Mouse (Mus musculus) urinary bladder, adult 18-20 months (tissue): ENCODE measurements around the gene Srgap2.
A peak's percentile ranks its signal among the peaks of the same experiment; 100 is the strongest.

Experiments
- DNase-seq, 2 experiments: peaks; one replicate each; pipeline ENCODE4 v3.0.0; 2022; ENCODE audit warnings: low spot score in 2 of 2, mixed read lengths in 2 of 2

Gene Srgap2

DNA sequence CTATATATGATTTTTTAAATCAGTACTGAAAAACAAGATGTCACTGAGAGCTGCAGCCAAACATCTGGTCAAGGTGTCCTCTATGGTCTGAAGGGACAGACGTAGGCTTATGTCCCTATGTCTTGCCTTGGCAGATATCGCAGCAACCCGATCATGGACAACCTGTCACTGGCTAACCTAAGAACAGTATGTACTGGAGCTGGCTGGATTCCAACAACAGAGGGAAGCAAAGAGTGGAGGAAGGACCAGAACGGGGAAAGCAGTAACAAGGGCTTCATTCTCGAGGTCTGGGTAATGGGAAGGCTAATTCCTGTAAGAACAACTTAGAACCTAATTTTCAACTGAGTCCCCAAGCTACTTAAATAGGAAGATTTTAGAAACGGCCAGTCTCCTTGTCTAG lies 238.2 kb downstream of the Srgap2 start:
- no peak for DNase-seq

DNA sequence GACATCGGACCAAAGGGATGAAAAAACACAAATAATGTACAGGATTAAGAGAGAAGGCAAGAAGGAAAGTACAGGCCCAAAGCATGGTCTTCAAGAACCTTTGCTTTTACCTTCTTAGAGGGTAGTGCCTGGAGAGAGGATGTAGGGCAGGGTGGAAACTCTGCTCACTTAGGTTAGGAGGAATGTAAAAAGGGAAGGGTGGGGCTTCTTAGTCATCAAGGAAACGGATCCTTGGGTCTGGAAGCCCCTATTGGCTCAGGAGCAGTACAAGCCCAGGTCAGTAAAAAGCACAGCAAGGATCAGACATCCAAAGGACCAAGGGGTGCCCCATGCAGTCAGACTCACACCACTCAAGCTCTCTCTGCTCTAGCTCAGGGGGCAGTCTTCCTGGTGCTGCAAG lies 239.9 kb downstream of the Srgap2 start:
- no peak for DNase-seq

DNA sequence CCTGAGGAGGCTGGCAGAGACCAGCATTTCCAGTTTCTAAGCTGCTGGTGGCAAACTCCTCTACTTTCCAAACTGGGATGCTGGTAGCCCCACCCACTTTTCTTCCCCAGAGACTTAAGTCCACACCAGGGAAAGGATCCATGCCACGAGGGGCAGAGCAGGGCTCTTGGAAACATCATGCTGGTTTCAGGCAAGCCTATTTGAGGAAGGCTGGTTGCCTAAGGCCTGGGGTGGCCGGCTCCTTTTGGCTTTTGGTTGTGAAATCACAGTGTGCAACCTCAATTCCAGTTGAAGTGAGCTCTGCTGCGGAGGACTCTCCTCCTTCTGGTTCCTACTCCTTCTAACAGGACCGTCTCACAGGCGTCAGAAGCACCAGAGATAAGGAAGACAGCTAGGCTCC lies 240.3 kb downstream of the Srgap2 start:
- DNase-seq: no peak

- no peak for DNase-seq
Observed at GRCm38 (mm10) chr1:131284616-131285015, 242.5 kb downstream of the Srgap2 start.

GRCm38 (mm10) chr1:131284167-131284566 lies 243.0 kb downstream of the Srgap2 start:
- no peak for DNase-seq

- no peak for DNase-seq
Observed at GRCm38 (mm10) chr1:131281731-131282130, 245.4 kb downstream of the Srgap2 start.

- peak in 1 of 2 experiments; percentile 23 for DNase-seq
Observed at GRCm38 (mm10) chr1:131280280-131280679, 246.9 kb downstream of the Srgap2 start.

GRCm38 (mm10) chr1:131279456-131279776 lies 247.7 kb downstream of the Srgap2 start, which contains the start of gene Ikbke:
Gene Ikbke, minus strand, starts transcription at chr1:131279606.
- DNase-seq: no peak

GRCm38 (mm10) chr1:131278606-131279455 lies 248.3 kb downstream of the Srgap2 start:
- DNase-seq: peak in 1 of 2 experiments; percentile 38

GRCm38 (mm10) chr1:131276831-131277230 lies 250.3 kb downstream of the Srgap2 start:
- DNase-seq: no peak

GRCm38 (mm10) chr1:131275577-131275976 lies 251.6 kb downstream of the Srgap2 start:
- no peak for DNase-seq

DNA sequence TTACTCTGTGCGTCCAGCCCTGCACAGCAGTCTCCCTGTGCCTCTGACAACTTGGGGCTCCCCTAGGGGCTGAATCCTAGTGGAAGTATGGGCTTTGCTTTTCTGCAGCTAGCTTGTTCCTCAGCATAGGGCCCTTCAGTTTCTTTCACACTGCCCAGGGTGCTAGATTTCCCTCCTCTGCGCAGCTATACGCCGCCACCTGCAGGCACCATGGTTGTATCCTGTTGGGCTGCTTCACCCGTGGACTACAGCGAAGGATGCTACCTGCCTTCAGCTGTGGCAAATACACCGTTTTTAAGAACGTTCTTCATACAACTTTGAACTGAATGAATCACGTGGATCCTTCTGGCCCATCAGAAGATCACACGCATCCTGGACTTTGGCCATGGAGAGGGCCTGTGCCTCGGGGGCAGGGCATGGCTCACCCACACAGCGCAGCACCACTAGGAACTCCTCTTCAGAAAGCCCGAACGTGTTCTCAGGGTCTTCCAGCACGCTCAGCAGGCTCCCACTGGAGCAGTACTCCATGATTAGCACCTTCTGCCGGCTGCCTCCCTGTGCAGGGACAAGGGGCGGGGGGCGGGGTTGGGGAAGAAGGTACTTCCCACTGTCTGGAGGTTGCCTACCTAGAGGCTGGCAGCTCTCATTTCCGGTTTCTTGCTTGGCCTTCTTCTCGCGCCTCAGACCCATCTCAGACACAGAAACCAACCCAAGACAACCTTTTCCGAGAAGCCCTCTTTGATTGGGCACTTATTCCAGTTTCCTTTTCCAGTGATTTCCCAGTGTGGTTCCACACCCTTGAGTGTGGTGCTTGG lies 252.2 kb downstream of the Srgap2 start:
- no peak for DNase-seq

GRCm38 (mm10) chr1:131269797-131270578 lies 257.2 kb downstream of the Srgap2 start:
- DNase-seq: peak; percentile 46 to 65

GRCm38 (mm10) chr1:131268776-131269175 lies 258.4 kb downstream of the Srgap2 start:
- no peak for DNase-seq

- DNase-seq: no peak
Observed at GRCm38 (mm10) chr1:131263905-131264304, 263.2 kb downstream of the Srgap2 start.

- peak in 1 of 2 experiments; percentile 59 for DNase-seq
Observed at GRCm38 (mm10) chr1:131260309-131260656, 266.9 kb downstream of the Srgap2 start.

DNA sequence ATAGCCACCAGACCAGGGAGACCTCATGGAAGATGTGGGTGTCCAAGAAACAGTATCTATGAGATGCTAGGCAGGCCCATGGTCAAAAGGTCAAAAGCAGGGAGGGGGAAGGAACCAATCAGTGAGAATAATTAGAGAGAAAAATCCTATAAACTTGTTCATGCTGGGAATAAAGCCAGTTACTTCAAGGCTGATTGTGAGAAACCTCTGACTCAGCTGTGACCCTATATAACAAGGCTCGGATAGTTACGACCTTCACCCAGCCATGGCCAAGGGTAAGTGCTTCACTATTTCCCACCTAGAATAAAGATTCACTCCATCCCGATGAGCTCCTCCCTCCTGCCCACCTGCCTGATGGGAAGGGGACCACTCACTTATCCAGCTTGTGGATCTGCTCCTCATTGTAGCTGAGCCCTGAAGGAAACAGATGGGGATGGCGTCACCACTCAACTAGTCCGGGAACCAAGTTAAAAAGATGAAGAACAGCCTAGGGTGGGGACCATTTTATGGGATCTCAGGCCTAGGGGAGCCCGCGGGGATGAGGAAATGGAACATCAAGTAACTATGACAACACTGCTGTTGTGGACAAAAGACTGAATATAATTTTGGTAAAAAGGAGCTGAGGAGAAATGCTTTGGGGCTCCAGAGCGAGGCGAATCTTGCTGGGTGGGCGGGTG lies 267.4 kb downstream of the Srgap2 start:
- DNase-seq: no peak

DNA sequence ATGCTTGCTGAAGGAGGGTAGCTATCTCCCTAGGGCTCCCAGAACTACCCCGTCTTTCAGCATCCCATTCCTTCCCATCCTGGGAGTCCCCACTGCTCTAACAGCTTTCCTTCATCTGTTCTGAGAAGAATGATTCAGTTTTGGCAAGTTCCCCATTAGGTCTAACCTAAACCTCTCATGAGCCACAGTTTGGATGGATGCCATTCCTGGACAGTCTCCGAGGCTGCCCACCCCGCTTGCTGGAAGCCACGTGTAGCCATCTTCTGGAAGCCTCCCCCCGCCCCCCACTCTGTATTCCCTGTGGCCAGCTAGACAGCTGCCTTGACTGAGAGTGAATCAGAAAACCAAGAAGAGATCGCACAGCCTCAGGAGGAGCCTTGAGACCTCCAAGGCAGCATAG lies 269.9 kb downstream of the Srgap2 start:
- no peak for DNase-seq

GRCm38 (mm10) chr1:131252516-131253250 lies 274.5 kb downstream of the Srgap2 start:
- peak in 1 of 2 experiments; percentile 44 for DNase-seq

GRCm38 (mm10) chr1:131246433-131247395 lies 280.4 kb downstream of the Srgap2 start:
- DNase-seq: no peak
